ENCODE assay signal across 8 mouse cellular contexts in the genomic region with DNA sequence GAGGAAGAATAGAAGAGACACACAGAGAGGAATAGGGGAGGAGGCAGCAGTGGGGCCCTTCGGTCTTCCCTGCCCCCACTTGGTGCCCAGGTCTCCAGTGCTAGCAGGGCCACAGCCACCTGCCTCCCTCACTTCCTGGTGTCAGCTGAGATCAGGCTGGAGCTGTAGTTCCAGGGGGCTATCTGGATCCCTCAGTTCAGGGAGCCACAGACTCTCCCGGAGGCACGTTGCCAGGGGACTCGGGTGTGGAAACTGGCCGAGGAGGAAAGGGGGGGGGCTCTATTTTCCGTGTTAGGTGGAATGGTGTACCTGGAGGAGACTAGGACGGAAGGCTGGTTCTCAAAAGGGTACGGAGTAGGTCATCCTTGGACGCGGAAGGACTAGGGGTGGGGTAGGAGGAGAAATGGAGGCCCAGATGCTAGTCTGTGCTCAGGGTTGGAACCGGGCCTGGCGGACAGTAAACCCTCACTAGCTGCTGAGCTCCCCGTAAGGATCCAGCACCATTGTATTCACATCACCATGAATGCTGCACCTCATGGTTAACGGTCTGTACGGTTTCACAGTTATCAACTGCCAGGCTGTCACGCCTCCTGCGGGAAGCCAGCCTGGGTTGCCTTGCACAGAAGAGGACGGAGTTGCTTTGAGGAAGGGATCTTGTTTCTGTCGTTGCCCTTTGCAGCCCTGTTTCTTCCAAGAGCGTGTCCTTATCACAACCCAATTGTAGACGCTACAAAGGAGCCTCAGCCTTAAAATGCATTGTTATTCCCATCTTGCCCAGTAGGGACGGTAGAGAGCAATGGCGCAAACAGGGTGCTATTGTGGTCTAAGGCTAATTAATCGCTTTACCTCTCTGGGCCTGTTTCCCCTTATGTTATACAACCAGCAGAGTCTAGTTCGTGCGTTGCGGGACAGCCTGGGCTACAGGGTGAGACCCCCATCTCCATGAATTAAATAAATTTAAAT. TPM values are rescaled to one million over a fixed set of nuclear protein-coding genes. Genes with fewer than 3 reads are reported as not detected.
A peak's percentile ranks its signal among the peaks of the same experiment; 100 is the strongest.
DNase-seq lines count a peak whose midpoint lies in the region; ATAC-seq and TF ChIP-seq lines count a peak whose summit lies in the region.

No protein-coding gene starts in this region.

- peaks cover 7% of the 10 kb centered on the region for H3K4me1 ChIP-seq in forebrain, embryonic 14.5 days (ENCODE audit: control insufficient read depth, insufficient read depth, low read length)
- H3K4me1 ChIP-seq in midbrain, embryonic 11.5 days (ENCODE audit: control insufficient read depth, insufficient read depth, low read length) = peaks cover 19% of the 10 kb centered on the region

- peak overlapping the region; percentile 88 for H3K27ac ChIP-seq in gastrocnemius, adult 2 months
- H3K27ac ChIP-seq in forebrain, embryonic 14.5 days (ENCODE audit: low read depth, low read length) = peak overlapping the region; percentile 93
- peak overlapping the region; percentile 93 for H3K27ac ChIP-seq in midbrain, embryonic 11.5 days (ENCODE audit: low read depth, low read length)

- H3K9me3 ChIP-seq in forebrain, embryonic 14.5 days (replicated peaks; ENCODE audit: control insufficient read depth, low read length) = no peaks in the 10 kb centered on the region
- H3K9me3 ChIP-seq in midbrain, embryonic 11.5 days (ENCODE audit: control insufficient read depth, low read length) = no peaks in the 10 kb centered on the region

- H3K27me3 ChIP-seq in forebrain, embryonic 14.5 days (replicated peaks; ENCODE audit: control insufficient read depth, insufficient read depth, low read length) = no peaks in the 10 kb centered on the region
- H3K27me3 ChIP-seq in midbrain, embryonic 11.5 days (ENCODE audit: control insufficient read depth, insufficient read depth, low read length) = no peaks in the 10 kb centered on the region; the same call in 1 of the 2 replicates
- no peaks in the 10 kb centered on the region for H3K27me3 ChIP-seq in splenic B cell, adult 2 months (ENCODE audit: control insufficient read depth, insufficient read depth, low read length, poor library complexity, severe bottlenecking)

- peak overlapping the region; percentile 73; the same call in 1 of the 2 replicates for H3K4me2 ChIP-seq in forebrain, embryonic 14.5 days (ENCODE audit: low read length)
- peak overlapping the region; percentile 67 for H3K4me2 ChIP-seq in midbrain, embryonic 11.5 days

- H3K36me3 ChIP-seq in forebrain, embryonic 14.5 days (ENCODE audit: control insufficient read depth, insufficient read depth, low read length) = peaks cover 16% of the 10 kb centered on the region
- H3K36me3 ChIP-seq in midbrain, embryonic 11.5 days (ENCODE audit: control insufficient read depth, insufficient read depth, low read length) = peaks cover 7% of the 10 kb centered on the region; the same call in 1 of the 2 replicates
- peaks cover 1% of the 10 kb centered on the region; the same call in 1 of the 2 replicates for H3K36me3 ChIP-seq in splenic B cell, adult 2 months (ENCODE audit: control insufficient read depth, insufficient read depth, low read length, poor library complexity, severe bottlenecking)

- no peak for DNase-seq in gastrocnemius, adult 2 months
- DNase-seq in gastrocnemius, postnatal 25 days = no peak
- peak; percentile 95 for DNase-seq in c-Kit-positive CD71-positive TER-119-negative erythroid progenitor cells, embryonic 14.5 days (ENCODE audit: low read depth)
- DNase-seq in forebrain, embryonic 14.5 days (ENCODE audit: low spot score) = peak; percentile 61
- peak; percentile 91 for DNase-seq in induced T-regulatory cell, adult 2 months (ENCODE audit: low read depth)
- peak; percentile 41 for DNase-seq in left cerebral cortex, postnatal 4 days
- peak; percentile 96 for DNase-seq in midbrain, embryonic 11.5 days (ENCODE audit: low spot score, missing footprints)
- peak; percentile 88 for DNase-seq in splenic B cell, adult 2 months (ENCODE audit: low read depth, low spot score)

- intact Hi-C loops in gastrocnemius, adult 2 months (cut with DNase I) = loop anchor here (5.0 kb wide), 1 partner anchor 151 kb away; a partner anchor contains a TSS
- intact Hi-C loops in left cerebral cortex, postnatal 4 days (cut with DNase I) = no loop called here

- no peak overlapping the region; the same call in 1 of the 2 replicates for H3K9ac ChIP-seq in forebrain, embryonic 14.5 days (ENCODE audit: low read length)
- H3K9ac ChIP-seq in midbrain, embryonic 11.5 days (ENCODE audit: low read length) = peak overlapping the region; percentile 62; the same call in 1 of the 2 replicates

- H3K4me3 ChIP-seq in gastrocnemius, adult 2 months = peak overlapping the region; percentile 77
- H3K4me3 ChIP-seq in forebrain, embryonic 14.5 days (ENCODE audit: low read depth, low read length) = no peak overlapping the region
- no peak overlapping the region for H3K4me3 ChIP-seq in midbrain, embryonic 11.5 days (ENCODE audit: low read depth, low read length)

- WGBS in forebrain, embryonic 14.5 days = 52% methylated on average over 27 of the region's 27 CpGs
- 47% methylated on average over 27 of the region's 27 CpGs for WGBS in midbrain, embryonic 11.5 days

- no peak for ATAC-seq in forebrain, embryonic 14.5 days
- ATAC-seq in midbrain, embryonic 11.5 days (ENCODE audit: low FRiP score) = no peak

- TF ChIP-seq CTCF in gastrocnemius, adult 2 months (IDR thresholded peaks at IDR 0.05) = peak; percentile 97

RNA-seq across cellular contexts. Expression of a gene that starts 1.5 kb away (rescaled TPM):
- 10 to 100 TPM; 16.3 to 17.6 TPM for total RNA-seq in gastrocnemius, adult 2 months (2021)
- 10 to 100 TPM; 12.4 to 14.5 TPM for total RNA-seq in gastrocnemius, postnatal 25 days (2021)
- polyA plus RNA-seq in forebrain, embryonic 14.5 days (2014; fragmentation: Nextera tagmentation; extraction: Ambion mirVana) = 48.2 and 57.3 TPM in 2 replicates
- total RNA-seq in left cerebral cortex, postnatal 4 days (2021) = 10 to 100 TPM; 80.0 to 90.4 TPM
- polyA plus RNA-seq in midbrain, embryonic 11.5 days (2014; fragmentation: Nextera tagmentation; extraction: Ambion mirVana) = 31.5 and 34.6 TPM in 2 replicates

RNA-seq across cellular contexts. Expression of a gene that starts 5.7 kb away (rescaled TPM):
- 1 to 10 TPM; 3.1 to 3.7 TPM for total RNA-seq in gastrocnemius, adult 2 months (2021)
- 1 to 10 TPM; 1.9 to 3.1 TPM for total RNA-seq in gastrocnemius, postnatal 25 days (2021)
- 0.94 and 1.7 TPM in 2 replicates for polyA plus RNA-seq in forebrain, embryonic 14.5 days (2014; fragmentation: Nextera tagmentation; extraction: Ambion mirVana)
- 1 to 10 TPM; 1.2 to 1.3 TPM for total RNA-seq in left cerebral cortex, postnatal 4 days (2021)
- polyA plus RNA-seq in midbrain, embryonic 11.5 days (2014; fragmentation: Nextera tagmentation; extraction: Ambion mirVana) = 7.4 and 9.1 TPM in 2 replicates

RNA-seq across cellular contexts. Expression of a gene that starts 7.0 kb away (rescaled TPM):
- under 1 TPM; 0.14 to 0.36 TPM for total RNA-seq in gastrocnemius, adult 2 months (2021)
- under 1 TPM in 1 of 2 experiments, not detected in 1; 0.33 TPM for total RNA-seq in gastrocnemius, postnatal 25 days (2021)
- 0.42 and 0.52 TPM in 2 replicates for polyA plus RNA-seq in forebrain, embryonic 14.5 days (2014; fragmentation: Nextera tagmentation; extraction: Ambion mirVana)
- 1 to 10 TPM; 1.2 TPM for total RNA-seq in left cerebral cortex, postnatal 4 days (2021)
- 0.54 and 1.0 TPM in 2 replicates for polyA plus RNA-seq in midbrain, embryonic 11.5 days (2014; fragmentation: Nextera tagmentation; extraction: Ambion mirVana)

RNA-seq across cellular contexts. Expression of a gene that starts 45.2 kb away (rescaled TPM):
- 1 to 10 TPM; 1.7 to 2.6 TPM for total RNA-seq in gastrocnemius, adult 2 months (2021)
- total RNA-seq in gastrocnemius, postnatal 25 days (2021) = 1 to 10 TPM; 3.3 to 3.5 TPM
- 18.6 and 24.6 TPM in 2 replicates for polyA plus RNA-seq in forebrain, embryonic 14.5 days (2014; fragmentation: Nextera tagmentation; extraction: Ambion mirVana)
- total RNA-seq in left cerebral cortex, postnatal 4 days (2021) = 10 to 100 TPM; 10.8 to 12.6 TPM
- polyA plus RNA-seq in midbrain, embryonic 11.5 days (2014; fragmentation: Nextera tagmentation; extraction: Ambion mirVana) = 13.1 and 15.0 TPM in 2 replicates

RNA-seq across cellular contexts. Expression of a gene that starts 45.5 kb away (rescaled TPM):
- 100 to 1,000 TPM; 390 to 523 TPM for total RNA-seq in gastrocnemius, adult 2 months (2021)
- total RNA-seq in gastrocnemius, postnatal 25 days (2021) = 100 to 1,000 TPM; 459 to 461 TPM
- polyA plus RNA-seq in forebrain, embryonic 14.5 days (2014; fragmentation: Nextera tagmentation; extraction: Ambion mirVana) = 490 and 613 TPM in 2 replicates
- total RNA-seq in left cerebral cortex, postnatal 4 days (2021) = 100 to 1,000 TPM; 187 to 194 TPM
- 323 and 337 TPM in 2 replicates for polyA plus RNA-seq in midbrain, embryonic 11.5 days (2014; fragmentation: Nextera tagmentation; extraction: Ambion mirVana)

Comparison
In these comparisons a context has a peak if more than half of its experiments do, and no peak if none do; other contexts are left out.
1. DNase-seq: peak in c-Kit-positive CD71-positive TER-119-negative erythroid progenitor cells, embryonic 14.5 days (single experiment), forebrain, embryonic 14.5 days (single experiment), induced T-regulatory cell, adult 2 months (single experiment), left cerebral cortex, postnatal 4 days (single experiment), midbrain, embryonic 11.5 days (single experiment) and splenic B cell, adult 2 months (single experiment); none in gastrocnemius, adult 2 months (single experiment) and gastrocnemius, postnatal 25 days (single experiment).
2. RNA of a gene that starts 1.5 kb away (total RNA-seq): 80.0 to 90.4 TPM in left cerebral cortex, postnatal 4 days; 16.3 to 17.6 TPM in gastrocnemius, adult 2 months and 12.4 to 14.5 TPM in gastrocnemius, postnatal 25 days; every median in the first group is over 4 times any median in the second.
3. Peak in every context shown above with its lines, with median percentiles within 50 percentile points of each other: H3K27ac ChIP-seq.